In genomic region chr8:127331751-127332150, GRCm38 (mm10) we compare ENCODE assay signal across 10 mouse cellular contexts.
A peak's percentile ranks its signal among the peaks of the same experiment; 100 is the strongest.
DNase-seq lines count a peak whose midpoint lies in the region; ATAC-seq lines count a peak whose summit lies in the region.
"Had no signal": no experiment of that assay in that cellular context is flagged by ENCODE, and none has a peak within 500 bp of the region (broad histone marks: within the 10 kb centered on the region; RNA-seq: fewer than 3 reads in every experiment).

No protein-coding gene starts in this region.

- WGBS in heart, embryonic 10.5 days = 94% methylated on average over 1 of the region's 1 CpGs
- 98% methylated on average over 1 of the region's 1 CpGs for WGBS in neural tube, embryonic 11.5 days

- H3K27ac ChIP-seq in heart, embryonic 10.5 days = no peak overlapping the region
- no peak overlapping the region for H3K27ac ChIP-seq in neural tube, embryonic 11.5 days (ENCODE audit: low read depth, low read length)
- H3K27ac ChIP-seq: embryonic facial prominence, embryonic 15.5 days; limb, embryonic 15.5 days had no signal

- no peak overlapping the region for H3K9ac ChIP-seq in neural tube, embryonic 11.5 days (ENCODE audit: low read length)
- H3K9ac ChIP-seq: embryonic facial prominence, embryonic 15.5 days; limb, embryonic 15.5 days had no signal

- peak; percentile 56 for DNase-seq in heart, adult 8-10 months (ENCODE audit: low spot score)
- DNase-seq in heart, embryonic 10.5 days (ENCODE audit: low spot score) = no peak
- peak; percentile 75 for DNase-seq in CD4-positive, CD25-positive, alpha-beta regulatory T cell, adult 2 months (ENCODE audit: low read depth, low spot score)
- peak; percentile 27 for DNase-seq in adrenal gland, adult 8-10 months
- DNase-seq in layer of hippocampus, postnatal 10 days (ENCODE audit: low spot score in 2 of 2) = peak; percentile 55 to 69
- peak; percentile 51 for DNase-seq in neural tube, embryonic 11.5 days (ENCODE audit: low spot score)
- peak; percentile 68 for DNase-seq in thymus, postnatal 25 days

- ATAC-seq in erythroblast, adult 5-6 weeks (replicated peaks; ENCODE audit: low FRiP score, poor library complexity, severe bottlenecking) = peak; percentile 67; the same call in 1 of the 2 replicates
- ATAC-seq in neural tube, embryonic 11.5 days (ENCODE audit: insufficient read depth, low FRiP score, low TSS enrichment) = no peak

- H3K4me2 ChIP-seq in neural tube, embryonic 11.5 days (ENCODE audit: low read depth) = no peak overlapping the region
- H3K4me2 ChIP-seq: embryonic facial prominence, embryonic 15.5 days; limb, embryonic 15.5 days had no signal

- H3K27me3 ChIP-seq in heart, embryonic 10.5 days (ENCODE audit: insufficient read depth, poor library complexity, severe bottlenecking) = no peaks in the 10 kb centered on the region
- no peaks in the 10 kb centered on the region for H3K27me3 ChIP-seq in neural tube, embryonic 11.5 days (ENCODE audit: control insufficient read depth, insufficient read depth, low read length)
- H3K27me3 ChIP-seq: embryonic facial prominence, embryonic 15.5 days; limb, embryonic 15.5 days had no signal

- no peak overlapping the region for H3K4me3 ChIP-seq in heart, embryonic 10.5 days
- H3K4me3 ChIP-seq in neural tube, embryonic 11.5 days (ENCODE audit: low read depth, low read length) = no peak overlapping the region
- H3K4me3 ChIP-seq: embryonic facial prominence, embryonic 15.5 days; limb, embryonic 15.5 days had no signal

- H3K9me3 ChIP-seq in heart, embryonic 10.5 days = no peaks in the 10 kb centered on the region
- no peaks in the 10 kb centered on the region for H3K9me3 ChIP-seq in neural tube, embryonic 11.5 days (ENCODE audit: control insufficient read depth, low read length)
- H3K9me3 ChIP-seq: embryonic facial prominence, embryonic 15.5 days; limb, embryonic 15.5 days had no signal

- peaks cover 5% of the 10 kb centered on the region; the same call in 1 of the 2 replicates for H3K36me3 ChIP-seq in heart, embryonic 10.5 days
- H3K36me3 ChIP-seq in neural tube, embryonic 11.5 days (ENCODE audit: control insufficient read depth, insufficient read depth, low read length) = no peaks in the 10 kb centered on the region
- H3K36me3 ChIP-seq: embryonic facial prominence, embryonic 15.5 days; limb, embryonic 15.5 days had no signal

- H3K4me1 ChIP-seq in heart, embryonic 10.5 days = peaks cover 24% of the 10 kb centered on the region
- no peaks in the 10 kb centered on the region for H3K4me1 ChIP-seq in neural tube, embryonic 11.5 days (ENCODE audit: control insufficient read depth, insufficient read depth, low read length)
